Mouse (Mus musculus): Measurements from ENCODE around the gene Hip1. TPM values are rescaled to one million over a fixed set of nuclear protein-coding genes. Genes with fewer than 3 reads are reported as not detected.

The Hip1 gene
- total RNA-seq, 2 experiments from 2014 or later: 48.7 to 51.9 TPM

DNA sequence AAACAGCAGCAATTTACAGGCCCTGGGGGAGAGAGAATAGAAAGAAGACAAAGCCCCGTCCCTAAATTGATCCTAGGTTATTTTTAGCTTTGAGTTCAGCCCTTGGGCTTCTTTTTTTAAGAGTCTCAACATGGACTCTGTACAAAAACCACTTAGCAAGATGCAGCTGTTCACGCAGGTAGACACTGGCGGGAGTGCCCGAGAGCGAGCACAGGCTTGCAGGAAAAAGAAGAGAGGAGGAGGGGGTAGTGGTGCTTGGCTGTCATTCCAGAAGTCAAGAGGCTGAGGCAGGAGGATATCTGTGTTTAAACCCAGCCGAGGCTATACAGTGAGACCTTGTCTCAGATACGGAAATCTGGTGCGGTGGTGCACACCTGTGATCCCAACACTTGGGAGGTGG, 42.9 kb downstream of the Hip1 start:
- Histone ChIP-seq H3K27ac (no peak overlapping the region), H3K4me3 (no peak overlapping the region)
- intact Hi-C loops (cut with DNase I): no loop called here
- no peak for DNase-seq (ENCODE audit: extremely low spot score in 1 of 2, low spot score in 2 of 2)
- TF ChIP-seq CTCF (IDR thresholded peaks at IDR 0.05): no peak

DNA sequence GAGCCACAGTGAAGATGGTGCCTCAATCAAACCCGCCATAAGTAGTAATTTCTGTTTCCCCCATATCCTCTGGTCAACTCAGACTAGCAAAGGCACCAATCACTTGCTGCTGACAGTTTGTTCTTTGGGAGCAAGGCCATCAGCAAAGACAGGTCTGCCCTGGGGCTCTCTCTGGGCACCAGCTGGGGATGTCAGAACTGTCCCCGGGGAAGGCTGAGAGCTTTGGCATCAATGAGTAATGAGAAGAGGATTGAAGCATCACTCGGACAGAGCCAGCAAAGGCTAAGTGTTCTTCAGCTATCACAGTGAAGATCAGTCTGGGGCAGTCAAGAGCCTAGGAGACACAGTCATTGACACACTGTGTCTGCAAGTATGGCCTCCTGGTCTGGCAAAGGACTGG, 46.0 kb downstream of the Hip1 start:
- intact Hi-C loops (cut with DNase I): no loop called here
- no peak overlapping the region for H3K4me3 ChIP-seq
- no peak overlapping the region for H3K27ac ChIP-seq
- no peak for DNase-seq (ENCODE audit: extremely low spot score in 1 of 2, low spot score in 2 of 2)
- TF ChIP-seq CTCF (IDR thresholded peaks at IDR 0.05): no peak

DNA sequence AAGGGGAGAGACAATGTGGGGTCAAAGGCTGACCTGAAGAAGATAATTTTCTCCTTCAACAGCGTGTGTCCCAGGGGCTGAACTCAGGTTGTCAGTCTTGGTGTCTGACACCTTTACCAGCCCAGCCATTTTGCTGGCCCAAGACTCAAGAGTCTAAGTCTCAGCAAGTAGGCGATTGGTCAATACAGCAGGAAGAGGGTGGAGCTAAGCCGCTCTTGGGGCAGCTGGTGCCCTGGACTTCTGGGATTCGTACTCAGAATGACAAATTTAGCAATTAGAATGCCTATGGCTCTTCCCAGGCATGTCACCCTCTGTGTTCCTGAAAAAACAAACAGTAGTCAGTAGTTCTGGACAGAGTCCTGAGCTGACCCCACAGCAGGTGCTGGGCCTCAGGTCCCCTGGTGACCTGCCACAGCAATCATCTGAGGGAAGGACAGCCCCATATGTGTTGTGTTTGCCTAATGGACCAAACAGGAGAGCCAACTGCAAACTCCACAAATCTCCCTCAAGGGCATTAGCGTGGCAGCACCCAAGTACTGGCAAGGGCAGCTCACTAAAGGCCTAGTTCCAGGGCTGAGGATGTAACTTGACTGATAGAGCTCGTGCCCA, 47.5 kb downstream of the Hip1 start:
- Histone ChIP-seq H3K4me3 (no peak overlapping the region), H3K27ac (no peak overlapping the region)
- TF ChIP-seq CTCF (IDR thresholded peaks at IDR 0.05): no peak
- intact Hi-C loops (cut with DNase I): no loop called here
- DNase-seq (ENCODE audit: extremely low spot score in 1 of 2, low spot score in 2 of 2): no peak

DNA sequence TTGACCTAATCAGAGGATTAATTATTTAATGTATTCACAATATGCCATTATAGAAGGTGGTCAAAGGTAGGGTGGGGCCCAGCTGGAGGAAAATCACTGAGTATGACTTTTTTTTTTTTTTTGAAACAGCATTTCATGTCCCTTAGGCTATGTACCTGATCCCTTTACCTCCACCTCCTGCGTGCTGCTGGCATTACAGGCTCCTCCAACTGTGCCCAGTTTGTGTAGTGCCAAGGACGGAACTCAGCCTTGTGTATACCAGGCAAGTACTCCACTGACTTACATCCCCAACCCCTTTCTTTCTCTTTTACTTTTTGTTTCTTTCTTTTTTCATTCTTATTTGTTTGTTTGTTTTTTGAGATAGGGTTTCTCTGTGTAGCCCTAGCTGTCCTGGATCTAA, 48.4 kb downstream of the Hip1 start:
- H3K27ac ChIP-seq: no peak overlapping the region
- DNase-seq (ENCODE audit: extremely low spot score in 1 of 2, low spot score in 2 of 2): no peak
- no peak overlapping the region for H3K4me3 ChIP-seq
- intact Hi-C loops (cut with DNase I): no loop called here
- TF ChIP-seq CTCF (IDR thresholded peaks at IDR 0.05): no peak

DNA sequence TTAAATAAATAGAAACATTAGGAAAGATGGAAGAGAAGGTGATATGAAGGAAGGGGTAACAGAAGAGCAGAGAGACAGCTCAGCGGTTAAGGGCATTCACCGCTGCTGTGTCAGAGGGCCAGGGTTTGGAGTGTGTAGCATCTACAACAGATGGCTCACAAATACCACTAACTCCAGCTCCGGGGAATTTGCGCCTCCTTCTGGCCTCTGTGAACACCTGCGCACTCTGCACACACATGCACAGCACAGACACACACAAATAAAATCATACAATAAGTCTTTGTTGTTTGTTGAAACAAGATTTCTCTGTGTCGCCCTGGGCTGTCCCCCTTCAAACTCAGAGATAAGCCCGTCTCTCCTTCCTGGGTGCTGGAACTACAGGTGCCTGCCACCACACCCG, 49.4 kb downstream of the Hip1 start:
- Histone ChIP-seq H3K27ac (no peak overlapping the region), H3K4me3 (no peak overlapping the region)
- no peak for TF ChIP-seq CTCF (IDR thresholded peaks at IDR 0.05)
- intact Hi-C loops (cut with DNase I): no loop called here
- no peak for DNase-seq (ENCODE audit: extremely low spot score in 1 of 2, low spot score in 2 of 2)

DNA sequence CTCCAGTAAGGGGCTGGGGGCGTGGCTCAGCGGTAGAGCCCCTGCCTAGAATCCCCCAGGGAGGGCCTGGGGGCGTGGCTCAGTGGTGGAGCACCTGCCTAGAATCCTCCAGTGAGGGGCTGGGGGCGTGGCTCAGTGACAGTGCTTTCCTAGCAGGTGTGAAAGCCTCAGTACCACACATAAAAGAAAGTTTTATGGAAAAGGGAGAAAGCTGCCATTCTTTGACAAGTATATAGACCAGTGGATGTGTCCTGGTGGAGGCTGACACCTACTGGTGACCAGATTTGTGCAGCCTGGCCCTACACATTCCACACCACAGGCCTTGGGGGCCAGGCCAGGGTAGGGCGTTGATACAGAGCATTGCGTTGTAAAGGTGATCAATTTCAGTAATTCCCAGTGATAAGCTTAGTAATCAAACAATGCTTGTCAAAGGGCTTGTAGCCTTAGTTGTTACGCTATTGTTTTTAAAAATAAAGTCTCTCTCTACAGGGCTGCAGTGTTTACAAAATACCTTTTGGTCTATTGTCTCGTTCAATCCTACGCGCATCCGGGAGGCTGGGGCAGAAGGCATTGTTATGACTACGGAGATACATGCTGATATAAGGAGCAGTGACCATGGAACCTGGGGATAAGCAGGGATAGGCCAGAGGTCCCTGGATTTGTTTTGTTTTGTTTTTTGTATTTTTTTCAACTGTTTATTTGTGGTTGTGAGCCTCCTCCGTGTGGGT, 50.6 kb downstream of the Hip1 start:
- TF ChIP-seq CTCF (IDR thresholded peaks at IDR 0.05): peak; percentile 65
- intact Hi-C loops (cut with DNase I): loop anchor here (1.0 kb wide), 2 partner anchors 65 to 94 kb away; no protein-coding TSS in a partner anchor
- no peak for DNase-seq (ENCODE audit: extremely low spot score in 1 of 2, low spot score in 2 of 2)
- Histone ChIP-seq H3K27ac (no peak overlapping the region), H3K4me3 (no peak overlapping the region)

DNA sequence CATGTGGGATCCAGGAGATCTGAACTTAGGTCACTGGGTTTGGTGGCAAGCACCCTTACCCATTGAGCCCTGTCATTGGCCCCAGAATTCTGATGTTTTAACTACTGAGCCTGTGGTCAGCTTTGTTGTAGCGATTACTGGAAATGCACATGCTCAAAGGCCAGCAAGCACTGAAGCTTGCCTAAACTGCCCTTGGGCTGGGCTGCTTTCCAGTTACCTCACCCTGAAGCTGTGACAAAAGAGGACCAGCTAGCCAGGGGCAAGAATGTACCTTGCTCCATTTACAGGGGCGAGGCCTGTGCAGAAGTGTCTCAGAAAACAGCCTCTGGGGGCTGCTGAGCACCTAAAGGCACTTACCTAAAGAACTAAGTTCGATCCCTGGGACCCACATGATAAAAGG, 51.8 kb downstream of the Hip1 start:
- Histone ChIP-seq H3K4me3 (no peak overlapping the region), H3K27ac (no peak overlapping the region)
- intact Hi-C loops (cut with DNase I): no loop called here
- no peak for TF ChIP-seq CTCF (IDR thresholded peaks at IDR 0.05)
- DNase-seq (ENCODE audit: extremely low spot score in 1 of 2, low spot score in 2 of 2): no peak

DNA sequence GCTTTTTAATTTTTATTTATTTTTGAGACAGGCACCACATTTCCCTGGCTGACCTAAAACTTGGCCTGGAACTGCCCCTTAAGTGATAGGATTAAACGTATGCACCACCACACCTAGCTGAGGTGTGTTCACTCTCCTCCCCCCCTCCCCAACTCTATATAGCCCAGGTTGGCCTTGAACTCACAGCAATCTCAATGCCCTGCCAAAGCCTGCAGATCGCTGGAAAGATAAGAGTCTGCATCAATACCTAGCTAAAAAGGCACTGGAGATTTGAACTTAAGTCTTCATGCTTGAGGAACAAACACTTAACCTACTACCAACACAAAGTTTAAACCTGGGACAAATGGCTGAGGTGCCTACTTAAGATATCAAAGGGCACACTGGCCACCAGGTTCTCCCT, 52.8 kb downstream of the Hip1 start:
- intact Hi-C loops (cut with DNase I): no loop called here
- no peak for TF ChIP-seq CTCF (IDR thresholded peaks at IDR 0.05)
- no peak for DNase-seq (ENCODE audit: extremely low spot score in 1 of 2, low spot score in 2 of 2)
- no peak overlapping the region for H3K27ac ChIP-seq
- H3K4me3 ChIP-seq: no peak overlapping the region

DNA sequence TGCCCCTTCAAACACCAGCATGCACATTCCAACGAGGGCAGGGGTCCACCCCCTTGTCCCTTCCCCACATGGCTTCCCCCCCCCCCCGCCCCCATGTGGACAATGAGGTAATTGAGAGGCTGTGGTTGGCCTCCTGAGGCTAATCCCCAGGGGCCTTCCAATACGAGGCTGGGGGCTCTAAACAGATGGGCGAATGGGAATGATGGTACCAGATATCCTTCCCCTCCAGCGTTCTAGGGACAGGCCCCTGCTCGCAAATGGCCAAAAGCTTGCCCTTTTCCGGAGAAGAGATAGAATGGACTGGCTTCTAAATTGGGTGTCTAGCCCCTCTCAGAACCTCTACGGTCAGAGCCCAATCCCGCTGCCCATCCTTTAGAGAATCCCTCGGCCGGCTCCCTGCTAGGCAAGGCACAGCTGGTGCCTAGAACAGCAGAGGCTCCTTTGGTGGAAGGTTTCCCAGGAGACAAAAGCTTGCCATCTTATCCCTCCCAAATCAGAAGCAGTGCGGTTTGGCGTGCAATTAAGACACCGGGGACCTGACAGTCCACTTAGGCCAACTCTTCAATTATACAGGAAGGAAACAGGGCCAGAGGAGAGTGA, 55.1 kb downstream of the Hip1 start:
- no peak for TF ChIP-seq CTCF (IDR thresholded peaks at IDR 0.05)
- intact Hi-C loops (cut with DNase I): no loop called here
- Histone ChIP-seq H3K27ac (peak overlapping the region; percentile 92), H3K4me3 (peak overlapping the region; percentile 73)
- no peak for DNase-seq (ENCODE audit: extremely low spot score in 1 of 2, low spot score in 2 of 2)

DNA sequence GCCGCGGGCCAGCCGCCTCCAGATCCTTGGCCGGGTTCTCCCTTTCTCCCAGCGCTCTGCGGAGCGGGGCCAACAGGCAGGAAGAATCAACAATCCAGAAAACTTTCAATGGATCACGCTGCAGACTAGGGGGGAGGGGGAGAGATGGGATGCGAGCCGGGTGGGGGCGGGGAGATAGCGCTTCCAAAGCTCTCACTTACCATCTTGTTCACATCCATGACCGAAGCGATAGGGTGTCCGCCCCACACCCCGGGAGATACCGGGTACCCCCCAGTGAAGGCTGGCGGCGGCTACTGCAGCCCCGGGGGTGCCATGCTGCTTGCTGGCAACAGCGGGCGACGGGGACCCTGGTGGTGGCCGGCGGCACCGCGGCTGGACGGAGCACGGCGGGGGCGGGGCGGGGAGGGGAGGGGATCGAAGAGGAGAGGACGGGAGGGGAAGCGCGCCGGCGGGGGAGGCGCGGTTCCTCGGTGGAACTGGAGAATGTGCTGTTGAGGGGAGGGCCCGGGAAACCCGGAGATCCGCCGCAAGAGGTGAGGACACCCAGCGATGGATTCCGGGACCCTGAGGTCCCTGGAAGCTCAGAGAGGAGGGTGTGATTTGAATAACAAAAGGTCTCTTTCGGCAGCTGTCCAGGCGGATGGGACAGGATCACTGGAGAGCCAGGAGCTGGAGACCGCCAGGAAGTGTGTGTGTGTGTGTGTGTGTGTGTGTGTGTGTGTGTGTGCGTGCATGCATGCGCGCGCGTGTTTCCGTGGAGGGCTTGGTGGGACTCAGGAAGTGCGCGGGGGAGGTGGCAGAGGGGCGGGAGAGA, 55.8 kb downstream of the Hip1 start:
- intact Hi-C loops (cut with DNase I): loop anchor here (1.0 kb wide), 1 partner anchor 29 kb away; no protein-coding TSS in a partner anchor
- peak overlapping the region; percentile 92 for H3K27ac ChIP-seq
- H3K4me3 ChIP-seq: peak overlapping the region; percentile 73
- DNase-seq (ENCODE audit: extremely low spot score in 1 of 2, low spot score in 2 of 2): peak; percentile 66 to 70
- peak; percentile 58 for TF ChIP-seq CTCF (IDR thresholded peaks at IDR 0.05)

DNA sequence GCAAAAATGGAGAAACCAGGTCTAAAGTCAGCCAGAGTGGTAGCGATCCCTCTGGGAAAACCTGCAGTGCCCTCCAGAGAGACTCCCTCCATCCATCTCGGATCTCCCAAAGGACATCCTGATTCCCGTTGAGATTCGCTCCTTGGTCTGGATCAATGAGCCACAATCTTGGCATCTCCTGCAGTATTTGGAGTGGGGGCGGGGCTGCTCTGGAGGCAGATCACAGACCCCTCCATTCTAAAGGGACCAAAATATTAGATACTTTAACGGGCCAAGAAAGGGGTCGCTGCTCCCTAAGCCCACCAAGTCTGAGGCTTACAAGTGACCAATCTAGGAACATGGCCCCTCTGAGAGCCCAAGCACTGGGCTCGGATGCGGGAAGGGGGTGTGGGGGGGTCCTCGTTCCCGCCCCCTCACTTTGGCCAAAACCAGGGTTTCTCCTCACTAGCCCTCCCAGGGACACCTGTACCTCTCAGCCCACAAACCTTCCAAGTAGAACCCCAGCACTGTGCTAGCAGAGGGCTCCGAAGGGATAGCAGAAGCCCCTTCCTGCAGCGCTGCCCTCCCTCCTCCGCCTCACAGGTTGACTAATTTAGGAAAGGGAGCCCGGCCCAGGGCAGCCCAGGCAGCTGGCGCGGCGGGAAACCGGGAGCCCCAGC, 56.6 kb downstream of the Hip1 start:
- Histone ChIP-seq H3K27ac (peak overlapping the region; percentile 92), H3K4me3 (peak overlapping the region; percentile 73)
- intact Hi-C loops (cut with DNase I): loop anchor here (1.0 kb wide), 1 partner anchor 28 kb away; no protein-coding TSS in a partner anchor
- DNase-seq (ENCODE audit: extremely low spot score in 1 of 2, low spot score in 2 of 2): no peak
- no peak for TF ChIP-seq CTCF (IDR thresholded peaks at IDR 0.05)
